Mouse (Mus musculus) left cerebral cortex, postnatal 14 days (tissue): ENCODE measurements around the gene Naga. TPM values are rescaled to one million over a fixed set of nuclear protein-coding genes. Genes with fewer than 3 reads are reported as not detected.
"Not testable (repeated sequence)": the region's sequence is repeated elsewhere in the genome, so short reads cannot be mapped to it uniquely, and the experiment has no call there.

ENCODE experiments used
- DNase-seq, 2 experiments: peaks; one replicate each; pipeline ENCODE4 v3.0.0; 2021 to 2022; ENCODE audit warnings: low spot score in 2 of 2, mixed read lengths in 1 of 2
- intact Hi-C: fragments of 180-260 bp; cut with DNase I; formaldehyde crosslinking; loops from one replicate; pipeline ENCODE4 v1.15.1; 2025
- long read RNA-seq, 2 experiments: library from polyadenylated mRNA; stranded (forward); transcript quantifications; one replicate each; pipeline ENCODE4 v2.0.0; 2021
- total RNA-seq, 2 experiments: library from RNA; stranded (reverse); gene quantifications; 2 replicates each; pipeline ENCODE4 v1.2.3; 2021

Gene Naga
- 10 to 100 TPM; 35.7 to 37.8 TPM for total RNA-seq
- long read RNA-seq, experiment 1, transcript Naga-201 (10 exons, 1,913 nt): major isoform, 20 of 32 reads
- long read RNA-seq, experiment 1, partial matches to known transcripts: 3 of 32 reads
- long read RNA-seq, experiment 1, other reads (novel, unspliced or antisense): 8 of 32 reads
- long read RNA-seq, experiment 2, transcript Naga-201 (10 exons, 1,913 nt): major isoform, 12 of 22 reads
- long read RNA-seq, experiment 2, partial matches to known transcripts: 1 of 22 reads
- long read RNA-seq, experiment 2, other reads (novel, unspliced or antisense): 6 of 22 reads

GRCm38 (mm10) chr15:82338593-82339112, at the start of gene Naga, which contains the start of the genes Pheta2 and Smdt1:
Gene Naga (minus strand): TSS chr15:82338925.
Gene Pheta2 (plus strand): TSS chr15:82338942.
Gene Smdt1 (plus strand): TSS chr15:82338959.
- intact Hi-C loops: no loop called here
- peak; percentile 93 to 96 for DNase-seq

- no peak for DNase-seq
- intact Hi-C loops: no loop called here
Observed at GRCm38 (mm10) chr15:82385729-82386128, 47.0 kb upstream of the Naga start.

DNA sequence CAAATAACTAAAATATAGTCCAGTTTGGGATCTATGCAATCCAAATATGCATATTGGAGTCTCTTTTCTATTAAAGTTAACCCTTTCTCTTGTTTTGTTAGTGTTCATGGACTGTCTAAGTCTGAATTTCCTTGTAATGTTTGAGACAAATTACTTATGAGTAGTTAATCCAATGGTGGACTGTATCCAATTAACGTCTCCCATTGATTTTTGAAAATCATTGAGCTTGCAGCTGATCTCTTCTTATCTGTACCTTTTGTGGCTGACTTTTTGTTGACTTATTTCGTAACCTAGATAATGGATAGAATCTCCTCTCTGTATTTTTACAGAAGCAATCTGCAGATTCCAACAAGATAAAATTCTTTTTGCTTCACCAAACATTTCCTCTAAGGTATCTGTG, 43.7 kb upstream of the Naga start:
- intact Hi-C loops: no loop called here
- no peak for DNase-seq

DNA sequence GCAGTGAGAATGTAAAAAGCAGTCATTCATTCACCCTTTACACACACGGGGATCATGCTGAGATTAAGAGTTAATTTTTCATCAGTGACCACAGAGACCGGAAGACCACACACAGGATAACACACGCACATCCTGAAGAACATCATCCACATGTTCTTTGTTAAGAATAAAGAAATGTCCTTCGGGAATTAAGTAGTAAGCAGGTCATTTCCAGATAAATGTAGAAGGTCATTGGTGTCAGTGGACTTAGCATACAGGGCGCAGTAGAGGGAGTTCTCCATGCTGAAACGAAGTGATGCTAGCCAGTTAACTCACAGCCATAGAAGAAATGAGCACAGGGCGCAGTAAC, 42.0 kb upstream of the Naga start:
- DNase-seq: no peak
- intact Hi-C loops: no loop called here

DNA sequence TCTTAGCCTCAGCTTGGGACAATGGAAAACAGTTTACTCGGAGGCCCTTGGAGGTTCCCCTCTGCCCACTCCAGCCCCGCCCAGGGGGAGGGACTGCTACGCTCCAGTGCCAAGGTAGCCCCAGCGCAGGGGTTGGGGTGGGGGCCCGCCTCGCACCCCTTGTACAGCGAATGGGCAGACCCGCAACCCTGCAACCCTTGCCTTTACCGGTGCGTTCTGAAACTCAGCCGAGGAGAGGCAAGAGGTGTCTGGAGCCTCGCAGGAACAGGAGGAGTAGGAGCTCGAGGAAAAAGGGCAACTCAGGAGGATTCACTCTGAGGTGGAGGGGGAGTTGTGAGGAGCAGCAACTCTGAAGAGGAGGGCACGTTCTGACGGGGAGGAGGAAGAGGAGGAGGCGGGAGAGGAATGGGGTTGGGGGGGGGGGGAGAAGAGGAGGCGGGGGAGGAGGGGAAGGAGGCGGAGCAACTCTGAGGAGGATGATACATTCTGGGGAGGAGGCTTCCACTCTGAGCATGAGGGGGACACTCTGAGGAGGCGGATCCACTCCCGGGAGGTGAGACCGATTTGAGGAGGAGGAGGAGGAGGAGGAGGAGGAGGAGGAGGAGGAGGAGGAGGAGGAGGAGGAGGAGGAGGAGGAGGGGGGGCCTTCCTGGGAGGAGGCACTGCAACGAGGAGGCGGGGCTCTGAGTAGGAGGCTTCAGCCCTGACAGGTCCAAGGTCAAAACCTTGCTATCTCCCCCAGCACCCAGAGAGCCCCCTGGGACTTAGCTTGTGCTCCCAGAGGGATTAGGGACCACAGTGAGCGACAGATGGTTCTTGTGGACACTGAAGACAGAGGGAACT, 41.4 kb upstream of the Naga start, which contains the start of gene Cyp2d22:
Cyp2d22 (minus strand) TSS at position 390 of the 843 bp plus-strand sequence.
- DNase-seq: no peak
- intact Hi-C loops: loop anchor here (5.0 kb wide), 1 partner anchor 37 kb away; no protein-coding TSS in a partner anchor

DNA sequence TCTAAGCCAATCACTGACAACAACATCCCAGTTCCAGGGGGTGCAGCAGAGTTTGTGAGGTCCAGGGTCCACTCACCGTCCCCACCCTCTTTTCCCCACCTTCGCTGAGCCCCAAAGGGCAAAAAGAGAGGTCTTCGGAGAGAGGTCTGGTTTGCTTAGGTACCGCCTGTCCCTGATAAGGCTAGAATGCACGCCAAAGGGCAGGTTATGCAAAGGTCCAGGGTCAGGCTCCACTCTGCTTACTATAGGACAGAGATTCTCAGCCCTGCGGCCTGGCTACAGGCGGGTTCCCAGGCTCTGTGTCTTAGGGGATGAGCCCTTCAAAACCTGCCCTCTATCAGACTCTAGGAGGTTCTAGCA, 40.8 kb upstream of the Naga start:
- no peak for DNase-seq
- intact Hi-C loops: loop anchor here (5.0 kb wide), 1 partner anchor 38 kb away; no protein-coding TSS in a partner anchor

- peak in 1 of 2 experiments; percentile 42 for DNase-seq
- intact Hi-C loops: loop anchor here (5.0 kb wide), 1 partner anchor 39 kb away; no protein-coding TSS in a partner anchor
Observed at GRCm38 (mm10) chr15:82378261-82379180, 39.8 kb upstream of the Naga start.

DNA sequence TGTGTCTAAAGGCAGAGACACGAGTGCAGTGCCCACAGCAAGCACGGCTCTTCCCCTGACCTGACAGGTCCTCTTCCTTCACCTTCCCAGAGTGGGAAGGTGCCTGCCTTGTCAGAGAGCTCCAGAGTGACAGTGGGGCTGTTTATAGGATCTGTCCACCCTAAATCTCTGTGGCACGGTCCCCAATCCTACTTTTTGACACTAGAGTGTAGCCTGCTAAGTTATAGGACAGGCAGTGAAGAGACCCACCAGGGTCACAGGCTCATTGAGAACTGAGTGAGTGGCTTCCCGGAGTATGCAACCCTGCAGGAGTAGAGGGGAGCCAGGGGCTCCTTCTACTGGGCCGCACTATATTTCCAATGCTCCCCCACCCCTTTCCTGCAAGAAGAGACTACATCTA, 39.0 kb upstream of the Naga start:
- DNase-seq: no peak
- intact Hi-C loops: loop anchor here (5.0 kb wide), 1 partner anchor 40 kb away; no protein-coding TSS in a partner anchor

DNA sequence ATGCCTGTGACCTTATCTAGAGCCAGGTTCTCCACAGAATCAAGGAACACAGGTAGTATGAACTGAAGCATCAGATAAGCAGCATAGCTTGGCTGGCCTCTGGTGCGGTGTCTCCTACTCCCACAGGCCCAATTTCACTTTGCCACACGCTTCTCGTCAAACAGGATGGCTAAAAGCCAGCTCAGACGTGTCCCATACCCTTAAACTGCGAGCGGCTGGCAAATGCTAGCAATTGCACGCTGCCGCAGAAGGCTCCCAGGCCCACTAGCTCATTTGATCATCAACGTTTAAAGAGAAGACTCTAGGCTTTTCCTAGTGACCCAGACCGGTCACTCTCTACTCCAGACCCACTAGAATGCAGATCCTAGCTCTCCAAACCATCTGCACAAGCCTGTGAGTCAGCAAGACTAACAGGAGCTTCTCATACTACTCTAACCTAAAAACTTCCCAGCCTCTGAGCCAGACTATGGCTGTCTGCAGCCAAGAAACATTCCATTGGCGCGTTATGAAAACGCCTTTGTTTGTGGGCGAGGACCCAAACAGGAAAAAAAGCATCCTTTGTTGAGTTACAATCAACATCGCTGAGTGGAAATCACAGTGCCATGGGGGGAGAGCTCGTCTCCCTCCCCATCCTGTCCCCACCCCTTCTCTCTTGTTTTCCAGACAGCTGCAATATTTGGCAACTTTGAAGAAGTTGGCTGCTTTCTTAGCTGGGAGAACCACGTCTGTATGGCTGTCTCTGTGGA, 37.8 kb upstream of the Naga start:
- DNase-seq: peak; percentile 41 to 80
- intact Hi-C loops: loop anchor here (5.0 kb wide), 1 partner anchor 41 kb away; no protein-coding TSS in a partner anchor

GRCm38 (mm10) chr15:82375855-82376254, 37.1 kb upstream of the Naga start:
- DNase-seq: no peak
- intact Hi-C loops: loop anchor here (5.0 kb wide), 1 partner anchor 41 kb away; no protein-coding TSS in a partner anchor

- intact Hi-C loops: no loop called here
- DNase-seq: no peak
Observed at GRCm38 (mm10) chr15:82374437-82374836, 35.7 kb upstream of the Naga start.

DNA sequence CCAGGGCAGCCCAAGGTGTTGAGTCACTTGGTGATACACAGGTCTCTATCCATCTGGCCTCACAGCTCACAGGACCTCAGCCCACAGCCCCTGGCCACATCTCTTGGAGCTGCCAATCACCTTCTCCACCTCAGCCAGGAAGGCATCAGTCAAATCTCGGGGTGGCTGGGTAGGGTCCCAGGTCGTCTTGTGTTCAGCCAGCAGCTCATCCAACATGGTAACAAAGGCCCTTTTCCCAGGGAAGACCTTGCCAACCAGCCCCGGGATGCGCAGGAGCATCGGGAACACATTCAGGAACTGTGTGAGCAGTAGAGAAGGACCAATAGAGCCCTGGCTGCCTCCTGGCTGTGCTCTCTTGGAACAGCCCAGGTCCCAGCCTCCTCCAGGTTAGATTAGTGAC, 34.3 kb upstream of the Naga start:
- DNase-seq: no peak
- intact Hi-C loops: no loop called here

DNA sequence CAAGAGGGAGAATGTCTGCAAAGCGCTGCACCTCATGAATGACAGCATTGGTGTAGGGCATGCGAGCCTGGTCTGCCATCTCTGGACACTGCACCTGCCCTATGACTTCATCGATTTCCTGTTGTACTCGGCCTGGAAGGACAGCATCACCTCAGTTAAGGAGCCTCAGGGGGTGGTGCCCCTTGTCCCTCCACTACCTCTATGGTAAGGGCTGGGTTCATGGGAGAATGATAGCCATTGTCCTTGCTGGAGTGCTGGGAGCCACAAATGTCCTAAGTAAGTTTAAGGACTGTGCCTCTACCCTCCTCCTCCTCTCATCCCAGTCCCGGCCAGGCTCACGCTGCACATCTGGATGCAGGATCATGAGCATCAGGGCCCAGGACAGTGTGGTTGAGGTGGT, 33.7 kb upstream of the Naga start:
- intact Hi-C loops: no loop called here
- no peak for DNase-seq

- intact Hi-C loops: no loop called here
- DNase-seq: no peak
Observed at GRCm38 (mm10) chr15:82368851-82369250, 30.1 kb upstream of the Naga start.

DNA sequence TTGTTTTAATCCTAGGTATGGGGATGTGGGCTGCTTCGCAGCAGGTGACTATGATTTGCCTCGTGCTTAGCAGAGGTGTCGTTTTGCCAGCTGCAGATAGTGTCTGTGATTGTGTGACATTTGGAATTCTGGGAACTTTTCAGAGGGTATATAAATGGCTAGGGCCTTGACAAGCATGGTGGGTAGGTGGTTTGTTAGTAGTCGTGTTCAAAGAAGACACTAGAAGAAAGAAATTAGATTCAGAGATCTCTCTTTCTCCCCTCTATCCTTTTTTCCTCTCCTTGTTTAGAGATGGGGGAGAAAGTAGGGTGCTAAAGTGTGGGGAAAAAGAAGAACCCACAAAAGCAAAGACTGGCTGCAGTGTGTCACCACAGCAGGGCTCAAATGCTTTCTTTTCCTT, 29.4 kb upstream of the Naga start:
- no peak for DNase-seq
- intact Hi-C loops: no loop called here

DNA sequence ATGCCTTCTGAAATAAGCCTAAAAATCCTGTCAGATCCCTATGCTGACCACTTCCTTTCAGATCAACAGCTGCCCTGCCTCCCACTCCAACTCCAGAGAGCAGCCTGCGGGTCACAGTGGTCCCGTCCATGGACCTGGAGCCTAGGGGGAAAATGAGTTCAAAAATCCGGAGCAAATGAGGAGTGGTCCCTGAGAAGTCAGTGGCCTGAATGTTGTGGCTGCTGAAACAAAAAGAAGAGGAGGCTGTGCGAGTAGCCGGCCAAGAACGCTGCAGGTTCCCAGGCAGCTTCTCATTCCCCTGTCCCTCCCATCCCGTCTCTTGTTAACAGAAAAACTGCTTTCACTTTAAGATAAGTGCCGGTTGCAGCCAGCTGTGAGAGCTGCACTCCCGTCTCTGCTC, 25.8 kb upstream of the Naga start:
- intact Hi-C loops: not testable (repeated sequence)

DNA sequence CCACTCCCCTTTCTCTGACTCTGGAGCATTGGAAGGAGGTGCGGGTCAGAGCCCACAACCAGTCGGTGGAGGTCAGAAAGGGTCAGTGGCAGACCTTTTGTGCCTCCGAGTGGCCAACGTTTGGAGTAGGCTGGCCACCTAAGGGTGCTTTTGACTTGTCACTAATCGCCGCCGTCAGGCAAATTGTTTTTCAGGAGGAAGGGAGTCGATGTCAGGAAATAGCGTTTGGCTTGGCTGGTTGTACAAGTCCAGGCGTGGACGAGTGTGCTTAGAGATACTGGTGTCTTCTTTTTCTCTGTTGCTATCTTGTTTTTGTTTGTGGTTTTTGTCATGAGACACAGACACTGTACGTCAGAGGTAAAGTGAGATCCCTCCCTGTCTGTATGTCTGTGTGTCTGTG, 25.1 kb upstream of the Naga start:
- DNase-seq, intact Hi-C loops: not testable (repeated sequence)

More for the DNA sequence above, 25.8 kb upstream of the Naga start:
- DNase-seq: not testable (repeated sequence)

DNA sequence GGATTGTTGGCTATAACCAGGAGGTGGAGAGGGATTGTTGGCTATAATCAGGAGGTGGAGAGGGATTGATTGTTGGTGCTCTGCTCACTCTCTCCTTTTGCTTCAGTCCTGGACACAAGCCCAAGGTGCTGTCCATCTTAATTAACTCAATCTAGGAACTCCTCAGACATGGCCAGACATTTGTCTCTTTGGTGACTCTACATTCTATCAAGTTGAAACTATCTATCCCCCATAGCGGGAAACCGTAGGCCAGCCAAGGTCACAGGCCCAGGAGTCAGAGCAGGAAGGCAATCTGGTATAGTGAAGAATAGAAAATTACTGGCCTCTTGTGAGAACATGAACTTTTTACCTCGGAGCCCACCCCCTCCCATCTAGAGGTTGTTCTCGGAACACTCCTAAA, 23.5 kb upstream of the Naga start:
- no peak for DNase-seq
- intact Hi-C loops: no loop called here
